Mouse (Mus musculus) liver (tissue): ENCODE measurements around the gene Naa40.

ENCODE experiments used
- DNase-seq: peaks from one replicate; pipeline ENCODE4 v3.0.0-alpha.2; 2020; ENCODE audit warnings: mixed read lengths

Gene Naa40

GRCm38 (mm10) chr19:7240782-7241690 is at the start of gene Naa40:
Naa40 (minus strand) TSS chr19:7241183.
- peak; percentile 95 for DNase-seq

DNA sequence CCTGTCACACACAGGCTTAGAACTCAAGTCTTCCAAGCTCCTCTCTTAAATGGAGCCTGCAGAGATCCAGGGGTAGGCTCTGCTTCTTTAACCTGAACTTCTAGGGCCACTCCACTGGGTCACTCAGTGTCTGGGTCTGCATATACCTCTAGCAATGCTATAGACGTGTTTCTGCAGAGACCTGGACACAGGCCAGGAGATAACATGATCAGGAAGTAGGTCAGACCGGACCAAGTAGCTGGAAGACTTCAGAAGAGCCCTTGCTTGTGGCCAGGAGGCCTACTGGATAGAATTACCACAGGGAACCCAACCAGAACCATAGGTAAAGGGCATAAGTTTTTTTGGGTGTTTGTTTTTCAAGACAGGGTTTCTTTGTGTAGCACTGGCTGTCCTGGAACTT is 48.8 kb upstream of the Naa40 start:
- no peak for DNase-seq

DNA sequence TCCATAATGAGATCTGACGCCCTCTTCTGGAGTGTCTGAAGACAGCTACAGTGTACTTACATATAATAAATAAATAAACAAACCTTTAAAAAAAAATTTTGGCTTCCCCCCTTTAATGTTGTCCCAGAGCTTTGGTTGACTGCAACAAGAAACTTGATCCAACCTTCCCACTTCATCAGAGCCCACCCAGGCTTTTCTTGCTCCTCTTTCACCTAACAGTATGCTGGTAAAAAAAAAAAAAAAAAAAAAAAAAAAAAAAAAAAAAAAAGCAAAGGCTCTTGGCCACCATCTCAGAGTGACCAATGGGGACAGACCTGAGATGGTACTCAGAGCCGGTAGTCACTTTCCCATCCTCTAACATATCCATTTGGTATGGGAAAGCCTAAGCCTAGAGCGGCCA is 47.3 kb upstream of the Naa40 start:
- DNase-seq = no peak

DNA sequence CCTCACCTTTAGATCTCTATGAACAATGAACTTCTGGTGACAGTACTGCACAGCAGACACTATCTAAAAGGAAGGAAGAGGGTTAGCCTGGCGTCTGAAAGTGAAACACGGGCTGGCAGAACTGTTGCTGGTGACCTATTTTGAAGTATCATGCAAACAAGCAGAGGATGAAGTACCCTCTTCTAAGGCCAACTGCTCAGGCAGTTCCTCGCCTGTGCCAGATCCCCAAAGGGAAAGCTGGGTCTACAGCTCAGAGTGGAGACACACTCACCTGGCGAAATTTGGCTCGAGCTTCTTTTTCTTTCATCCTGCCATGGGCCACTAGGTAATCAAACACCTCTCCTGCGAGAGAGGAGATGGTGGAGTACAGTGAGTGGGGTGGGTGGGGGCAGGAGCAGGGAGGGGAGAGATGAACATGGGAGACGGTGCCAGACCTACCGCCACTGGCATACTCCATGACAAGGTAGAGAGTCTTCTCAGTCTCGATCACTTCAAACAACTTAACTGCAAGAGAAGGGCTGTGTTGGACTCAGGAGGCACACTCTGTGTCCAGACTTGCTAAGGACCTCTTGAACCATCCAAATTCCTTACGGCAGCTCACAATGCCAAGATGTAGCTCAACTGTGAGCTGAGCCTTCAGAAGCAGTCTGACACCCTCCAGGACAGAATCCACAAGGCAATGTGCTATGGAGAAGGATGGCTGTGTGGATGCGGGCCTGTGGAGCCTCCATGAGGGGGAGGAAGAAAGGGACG is 45.8 kb upstream of the Naa40 start:
- no peak for DNase-seq

GRCm38 (mm10) chr19:7280557-7281330 is 39.8 kb upstream of the Naa40 start:
- DNase-seq = no peak

DNA sequence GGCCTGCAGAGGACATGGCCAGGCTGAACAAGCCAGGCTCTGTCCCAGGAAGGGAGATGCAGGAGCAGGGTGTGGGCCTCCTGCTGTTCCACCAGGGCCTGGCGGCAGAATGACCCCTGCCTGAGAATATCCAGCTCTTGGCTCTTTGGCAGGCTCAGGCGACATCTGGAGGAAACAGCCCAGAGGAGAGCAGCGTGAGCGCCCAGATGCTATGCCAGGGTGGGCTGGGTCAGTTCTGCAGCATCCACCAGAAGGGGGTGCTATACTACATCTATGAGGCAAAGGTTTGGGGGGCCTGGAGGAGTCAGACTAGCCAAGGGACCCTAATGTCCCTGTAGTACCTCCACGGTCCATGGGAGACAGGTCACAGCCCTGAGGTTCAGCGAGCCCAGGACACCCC is 38.1 kb upstream of the Naa40 start:
- DNase-seq = peak; percentile 49

- DNase-seq = no peak
Measured at GRCm38 (mm10) chr19:7278200-7278906, 37.4 kb upstream of the Naa40 start.

DNA sequence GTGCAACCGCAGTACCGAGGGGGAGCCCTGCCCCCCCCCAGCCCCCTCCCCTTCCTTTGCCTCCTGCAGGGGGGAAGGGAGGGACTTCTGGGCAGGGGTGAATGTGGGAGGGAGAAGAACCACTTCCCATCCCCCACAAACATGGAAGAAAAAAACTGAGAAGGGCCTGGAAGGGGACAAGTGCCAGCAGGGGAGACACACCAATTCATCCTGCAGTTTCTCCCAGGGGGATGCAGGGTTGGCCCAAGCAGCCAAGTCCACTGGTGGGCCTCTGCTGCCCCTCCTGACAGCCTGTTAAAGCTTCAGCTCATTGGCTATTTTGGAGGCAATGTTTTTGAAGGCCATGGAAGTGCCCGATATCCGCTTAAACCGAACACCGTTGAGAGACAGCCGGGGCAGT is 35.8 kb upstream of the Naa40 start:
- DNase-seq = no peak

DNA sequence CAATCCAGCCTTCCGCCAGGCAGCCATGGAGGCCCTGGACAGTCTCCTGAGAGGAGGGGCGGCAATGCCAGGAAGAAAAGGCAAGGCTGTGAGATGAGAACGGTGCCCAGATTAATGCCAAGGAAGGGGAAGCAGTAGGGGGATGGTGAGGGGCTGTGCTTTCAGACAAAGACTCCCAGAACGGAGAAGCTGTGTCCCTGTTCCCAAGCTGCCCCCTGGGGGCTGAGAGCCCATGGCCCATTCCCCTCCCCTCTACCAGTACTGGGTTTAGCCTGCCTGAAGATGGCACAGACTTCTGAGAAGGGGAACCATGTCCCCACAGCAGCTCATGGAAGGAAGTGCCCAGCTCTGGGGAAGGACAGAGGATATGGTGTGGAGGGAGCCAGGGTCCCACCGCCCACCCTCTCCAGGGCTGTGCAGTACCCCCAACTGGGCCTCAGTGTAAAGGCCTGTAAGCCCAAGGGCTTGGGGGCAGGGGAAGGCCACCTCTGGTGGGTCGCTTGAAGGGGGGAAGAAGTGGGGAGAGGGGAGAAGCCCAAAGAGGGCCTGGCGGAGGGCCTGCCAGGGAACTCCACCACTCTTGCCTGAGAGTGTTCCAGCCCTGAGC is 35.2 kb upstream of the Naa40 start:
- DNase-seq = no peak

GRCm38 (mm10) chr19:7275131-7275789 is 34.3 kb upstream of the Naa40 start:
- DNase-seq = no peak

- peak; percentile 4 for DNase-seq
Measured at GRCm38 (mm10) chr19:7274326-7274990, 33.5 kb upstream of the Naa40 start.

DNA sequence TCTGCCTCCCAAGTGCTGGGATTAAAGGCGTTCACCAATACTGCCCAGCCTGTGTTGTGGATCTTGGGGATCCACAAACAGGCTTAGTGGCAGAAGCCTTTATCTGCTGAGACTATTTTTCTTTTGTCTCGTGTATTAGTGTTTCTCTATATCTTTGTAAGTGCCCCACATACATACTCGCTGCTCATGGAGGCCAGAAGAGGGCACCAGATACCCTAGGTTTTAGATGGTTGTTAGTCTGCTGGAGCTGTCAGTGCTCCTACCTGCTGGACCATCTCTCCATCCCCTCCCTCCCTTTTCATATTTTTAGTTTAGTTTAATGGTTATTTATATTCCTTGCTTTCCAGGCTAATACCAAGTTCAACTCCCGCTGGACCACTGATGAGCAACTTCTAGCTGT is 32.5 kb upstream of the Naa40 start:
- DNase-seq = no peak

DNA sequence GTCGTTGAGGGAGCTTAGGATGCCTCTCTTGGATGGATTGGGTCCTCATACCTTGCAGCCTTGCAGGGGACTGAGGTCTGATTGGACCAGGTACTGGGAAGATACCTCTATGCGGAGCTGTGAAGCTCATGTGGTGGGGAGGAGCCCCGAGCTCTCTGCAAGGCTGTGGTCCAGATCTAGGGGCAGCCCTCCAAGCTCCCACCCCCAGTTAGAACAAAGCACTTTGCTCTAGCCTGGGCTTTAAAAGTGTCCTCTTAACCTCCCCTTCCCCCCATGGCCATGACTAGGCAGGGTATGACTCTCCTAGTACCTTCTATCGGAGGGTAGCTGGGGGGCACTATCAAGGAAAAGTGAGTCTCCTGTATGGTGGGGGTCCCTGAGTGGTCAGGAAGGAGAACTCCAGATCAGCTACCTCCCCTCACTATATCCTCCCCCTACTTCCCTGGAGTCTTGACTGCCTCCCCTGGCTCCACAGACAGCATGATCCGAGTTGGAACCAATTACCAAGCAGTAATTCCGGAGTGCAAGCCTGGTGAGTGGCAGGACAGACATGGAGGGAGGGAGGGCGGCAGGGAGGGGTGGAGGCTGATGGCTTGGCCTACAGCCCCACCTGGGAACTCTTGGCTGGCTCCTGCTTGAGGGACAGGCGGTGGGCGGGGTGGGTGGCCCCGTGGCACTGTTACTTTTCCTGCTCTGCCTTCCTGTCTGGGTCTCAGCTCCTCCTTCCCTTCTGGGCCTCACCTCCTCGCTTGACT is 28.5 kb upstream of the Naa40 start:
- DNase-seq = no peak

DNA sequence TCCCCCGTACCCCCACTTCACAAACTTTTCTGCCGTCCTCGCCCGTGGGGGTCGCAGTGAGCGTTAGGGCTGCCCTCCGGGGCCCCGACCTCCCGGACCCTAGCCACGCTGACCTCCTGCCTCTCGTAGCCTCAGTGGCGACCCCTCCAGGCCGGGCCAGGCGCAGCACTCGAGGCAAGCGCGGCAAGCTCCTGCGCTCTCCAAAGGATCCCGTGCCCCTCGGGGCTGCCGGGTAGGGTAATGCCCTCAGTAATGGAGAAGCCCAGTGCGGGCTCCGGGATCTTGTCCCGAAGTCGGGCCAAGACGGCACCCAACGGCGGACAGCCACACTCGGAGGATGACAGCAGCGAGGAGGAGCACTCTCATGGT is 27.7 kb upstream of the Naa40 start:
- DNase-seq = peak; percentile 82

GRCm38 (mm10) chr19:7267781-7268721 is 27.1 kb upstream of the Naa40 start:
- DNase-seq = peak; percentile 82

- DNase-seq = peak; percentile 56
Measured at GRCm38 (mm10) chr19:7267091-7267741, 26.2 kb upstream of the Naa40 start, which contains the start of gene Rcor2. Rcor2 (plus strand) TSS chr19:7267325.

GRCm38 (mm10) chr19:7266421-7266831 is 25.4 kb upstream of the Naa40 start:
- DNase-seq = no peak

- peak; percentile 26 for DNase-seq
Measured at GRCm38 (mm10) chr19:7265478-7266191, 24.7 kb upstream of the Naa40 start.
